Mouse (Mus musculus) liver, adult (tissue): ENCODE results near the gene Nmrk1.

Experiments
- GATA4 ChIP-seq: IDR thresholded peaks from 2 replicates; pipeline ENCODE4 v1.6.1; 2014; ENCODE audit warnings: mild to moderate bottlenecking, low read length; ENCODE audit not compliant: insufficient replicate concordance

Gene Nmrk1

GRCm38 (mm10) chr19:18631644-18632219, at the start of gene Nmrk1, which contains the start of gene Ostf1:
Nmrk1 (plus strand) TSS chr19:18631950.
Ostf1 (minus strand) TSS chr19:18631823.
- no peak; the same call in 1 of the 2 replicates for TF ChIP-seq GATA4

- no peak for TF ChIP-seq GATA4
These were observed 49.5 kb upstream of the Nmrk1 start for GRCm38 (mm10) chr19:18582226-18582625.

- TF ChIP-seq GATA4: no peak
These were observed 48.9 kb upstream of the Nmrk1 start for GRCm38 (mm10) chr19:18582887-18583286.

GRCm38 (mm10) chr19:18583706-18584105, 48.0 kb upstream of the Nmrk1 start:
- no peak for TF ChIP-seq GATA4

- no peak for TF ChIP-seq GATA4
These were observed 47.1 kb upstream of the Nmrk1 start for GRCm38 (mm10) chr19:18584621-18585020.

GRCm38 (mm10) chr19:18587118-18587517, 44.6 kb upstream of the Nmrk1 start:
- TF ChIP-seq GATA4: no peak

- no peak for TF ChIP-seq GATA4
These were observed 43.5 kb upstream of the Nmrk1 start for GRCm38 (mm10) chr19:18588243-18588642.

GRCm38 (mm10) chr19:18589276-18589675, 42.5 kb upstream of the Nmrk1 start:
- TF ChIP-seq GATA4: no peak

GRCm38 (mm10) chr19:18590234-18590633, 41.5 kb upstream of the Nmrk1 start:
- TF ChIP-seq GATA4: no peak

GRCm38 (mm10) chr19:18590942-18591354, 40.8 kb upstream of the Nmrk1 start:
- TF ChIP-seq GATA4: no peak

- no peak for TF ChIP-seq GATA4
These were observed 38.8 kb upstream of the Nmrk1 start for GRCm38 (mm10) chr19:18592919-18593318.

GRCm38 (mm10) chr19:18593722-18594121, 38.0 kb upstream of the Nmrk1 start:
- TF ChIP-seq GATA4: no peak

- TF ChIP-seq GATA4: no peak
These were observed 34.9 kb upstream of the Nmrk1 start for GRCm38 (mm10) chr19:18596876-18597275.

GRCm38 (mm10) chr19:18597772-18598171, 34.0 kb upstream of the Nmrk1 start:
- TF ChIP-seq GATA4: no peak

GRCm38 (mm10) chr19:18598265-18598926, 33.4 kb upstream of the Nmrk1 start:
- no peak for TF ChIP-seq GATA4

- TF ChIP-seq GATA4: no peak
These were observed 32.7 kb upstream of the Nmrk1 start for GRCm38 (mm10) chr19:18599051-18599450.

- no peak for TF ChIP-seq GATA4
These were observed 32.1 kb upstream of the Nmrk1 start for GRCm38 (mm10) chr19:18599650-18600049.
